Mouse (Mus musculus) ES-E14 (cell line): Measurements from ENCODE around the gene Flt3l.

Experiments used
- MAFK ChIP-seq: IDR thresholded peaks from 2 replicates; pipeline ENCODE4 v1.6.1; 2014; ENCODE audit warnings: mild to moderate bottlenecking, low read depth, low read length, inconsistent platforms; ENCODE audit not compliant: insufficient read depth
- ZC3H11A ChIP-seq: IDR thresholded peaks from 2 replicates; pipeline ENCODE4 v1.6.1; 2012; ENCODE audit warnings: low read depth, mild to moderate bottlenecking, inconsistent platforms, low read length, borderline replicate concordance

- no peak for TF ChIP-seq ZC3H11A
- no peak for TF ChIP-seq MAFK
Measured at GRCm38 (mm10) chr7:45167761-45168445, 31.7 kb upstream of the Flt3l start.
